ENCODE assay signal across 10 mouse cellular contexts in genomic region chr1:167669796-167670195, GRCm38 (mm10). TPM values are rescaled to one million over a fixed set of nuclear protein-coding genes. Genes with fewer than 3 reads are reported as not detected.
DNase-seq lines count a peak whose midpoint lies in the region; ATAC-seq and TF ChIP-seq lines count a peak whose summit lies in the region.
"Had no signal": no experiment of that assay in that cellular context is flagged by ENCODE, and none has a peak within 500 bp of the region (broad histone marks: within the 10 kb centered on the region; RNA-seq: fewer than 3 reads in every experiment).

No protein-coding gene starts in this region.

- no peak overlapping the region for H3K4me2 ChIP-seq in kidney, embryonic 15.5 days
- H3K4me2 ChIP-seq: liver, embryonic 15.5 days had no signal

- peak; percentile 78 for DNase-seq in kidney, adult 18-20 months
- DNase-seq in G1E (ENCODE audit: low spot score), result no peak
- DNase-seq in cerebellum, adult 11 months, result peak; percentile 33
- peak; percentile 53 for DNase-seq in gastrocnemius, adult 18-20 months (ENCODE audit: low spot score)
- DNase-seq in left cerebral cortex, postnatal 25 days (ENCODE audit: low spot score in 2 of 2), result peak; percentile 47 to 58
- peak; percentile 23 for DNase-seq in retina, adult 2 months (ENCODE audit: low read depth, low spot score)
- DNase-seq in yolk sac, embryonic 10.5 days (ENCODE audit: low spot score), result peak; percentile 37

- peaks cover 72% of the 10 kb centered on the region for H3K27me3 ChIP-seq in kidney, embryonic 15.5 days
- H3K27me3 ChIP-seq in G1E (ENCODE audit: insufficient read depth, low read length), result no peaks in the 10 kb centered on the region

- no peak overlapping the region for H3K4me3 ChIP-seq in kidney, embryonic 15.5 days (replicated peaks)
- H3K4me3 ChIP-seq in G1E (ENCODE audit: low read depth, low read length), result no peak overlapping the region
- H3K4me3 ChIP-seq: erythroblast, embryonic 14.5 days; liver, embryonic 15.5 days had no signal

- peak; percentile 74 for TF ChIP-seq CTCF in G1E (IDR thresholded peaks at IDR 0.05; ENCODE audit: low read depth, low read length)

- 29% methylated on average over 6 of the region's 6 CpGs for WGBS in kidney, embryonic 15.5 days

- no peak overlapping the region for H3K9ac ChIP-seq in kidney, embryonic 15.5 days
- H3K9ac ChIP-seq: liver, embryonic 15.5 days had no signal

- no peaks in the 10 kb centered on the region for H3K4me1 ChIP-seq in kidney, embryonic 15.5 days
- no peaks in the 10 kb centered on the region for H3K4me1 ChIP-seq in G1E (ENCODE audit: insufficient read depth, low read depth, low read length)
- H3K4me1 ChIP-seq: liver, embryonic 15.5 days had no signal

- ATAC-seq in kidney, embryonic 15.5 days (replicated peaks; ENCODE audit: low FRiP score), result no peak
- ATAC-seq in G1E (ENCODE audit: extremely low read depth, insufficient number of reproducible peaks, low FRiP score, poor library complexity, severe bottlenecking), result no peak

- no peaks in the 10 kb centered on the region for H3K36me3 ChIP-seq in kidney, embryonic 15.5 days
- no peaks in the 10 kb centered on the region for H3K36me3 ChIP-seq in G1E (replicated peaks)
- H3K36me3 ChIP-seq: liver, embryonic 15.5 days had no signal

- H3K27ac ChIP-seq in kidney, embryonic 15.5 days, result no peak overlapping the region
- H3K27ac ChIP-seq: liver, embryonic 15.5 days had no signal

- no peaks in the 10 kb centered on the region for H3K9me3 ChIP-seq in kidney, embryonic 15.5 days (replicated peaks)
- peaks cover 61% of the 10 kb centered on the region for H3K9me3 ChIP-seq in G1E (replicated peaks)
- H3K9me3 ChIP-seq: liver, embryonic 15.5 days had no signal

- intact Hi-C loops in left cerebral cortex, postnatal 25 days (cut with DNase I), result loop anchor here (5.0 kb wide), 1 partner anchor 228 kb away; no protein-coding TSS in a partner anchor

RNA-seq across cellular contexts. Expression of gene Lmx1a, which starts 19.2 kb away (rescaled TPM):
- 0.09 and 0.17 TPM in 2 replicates for polyA plus RNA-seq in kidney, embryonic 15.5 days (2015; fragmentation: Nextera tagmentation; extraction: Ambion mirVana)
- total RNA-seq in G1E (2014; fragmentation: Nextera tagmentation) (not detected in 2 replicates), G1E (2017) (0.05 and 0.06 TPM in 2 replicates)
- not detected in 2 replicates for polyA plus RNA-seq in G1E (2012)
- total RNA-seq in gastrocnemius, adult 18-20 months (2021), result under 1 TPM; 0.11 to 0.21 TPM
- under 1 TPM in 1 of 2 experiments, not detected in 1; 0.28 TPM for total RNA-seq in left cerebral cortex, postnatal 25 days (2021)
- polyA plus RNA-seq: erythroblast, embryonic 14.5 days had no signal
